Mouse (Mus musculus): ENCODE results near the gene Bhmt. TPM values are rescaled to one million over a fixed set of nuclear protein-coding genes. Genes with fewer than 3 reads are reported as not detected.

The Bhmt gene
- polyA plus RNA-seq, 1 experiment = 0.07 TPM

GRCm38 (mm10) chr13:93613771-93614170, 24.0 kb downstream of the Bhmt start:
- WGBS = 78% methylated on average over 4 of the region's 4 CpGs
- Histone ChIP-seq H3K27ac (ENCODE audit: control insufficient read depth, insufficient read depth, low read length) (no peak overlapping the region), H3K27me3 (ENCODE audit: control insufficient read depth, insufficient read depth, low read length) (no peaks in the 10 kb centered on the region), H3K4me3 (ENCODE audit: control insufficient read depth, insufficient read depth, low read length) (no peak overlapping the region), H3K4me1 (replicated peaks; ENCODE audit: control insufficient read depth, insufficient read depth, low read length) (no peaks in the 10 kb centered on the region), H3K36me3 (ENCODE audit: control insufficient read depth, insufficient read depth, low read length) (no peaks in the 10 kb centered on the region)
- TF ChIP-seq CTCF (IDR thresholded peaks at IDR 0.05; ENCODE audit: borderline replicate concordance, control insufficient read depth, extremely low read depth, insufficient read depth, low read length, poor library complexity) (no peak), POLR2A (IDR thresholded peaks at IDR 0.05; ENCODE audit: control insufficient read depth, extremely low read depth, insufficient read depth, low read length, poor library complexity) (no peak)
- DNase-seq = no peak

- 62% methylated on average over 19 of the region's 19 CpGs for WGBS
These were observed 24.8 kb downstream of the Bhmt start for GRCm38 (mm10) chr13:93612660-93613607.

GRCm38 (mm10) chr13:93608476-93608875, 29.3 kb downstream of the Bhmt start:
- Histone ChIP-seq H3K27ac (ENCODE audit: control insufficient read depth, insufficient read depth, low read length) (no peak overlapping the region), H3K36me3 (ENCODE audit: control insufficient read depth, insufficient read depth, low read length) (no peaks in the 10 kb centered on the region), H3K4me3 (ENCODE audit: control insufficient read depth, insufficient read depth, low read length) (no peak overlapping the region), H3K27me3 (ENCODE audit: control insufficient read depth, insufficient read depth, low read length) (no peaks in the 10 kb centered on the region), H3K4me1 (replicated peaks; ENCODE audit: control insufficient read depth, insufficient read depth, low read length) (no peaks in the 10 kb centered on the region)
- 87% methylated on average over 2 of the region's 2 CpGs for WGBS
- TF ChIP-seq CTCF (IDR thresholded peaks at IDR 0.05; ENCODE audit: borderline replicate concordance, control insufficient read depth, extremely low read depth, insufficient read depth, low read length, poor library complexity) (no peak), POLR2A (IDR thresholded peaks at IDR 0.05; ENCODE audit: control insufficient read depth, extremely low read depth, insufficient read depth, low read length, poor library complexity) (no peak)
- DNase-seq = no peak

More at GRCm38 (mm10) chr13:93612660-93613607, 24.8 kb downstream of the Bhmt start:
- DNase-seq = peak; percentile 65
- no peaks in the 10 kb centered on the region for H3K27me3 ChIP-seq (ENCODE audit: control insufficient read depth, insufficient read depth, low read length)
- TF ChIP-seq CTCF (IDR thresholded peaks at IDR 0.05; ENCODE audit: borderline replicate concordance, control insufficient read depth, extremely low read depth, insufficient read depth, low read length, poor library complexity) = no peak
- no peak for TF ChIP-seq POLR2A (IDR thresholded peaks at IDR 0.05; ENCODE audit: control insufficient read depth, extremely low read depth, insufficient read depth, low read length, poor library complexity)
- H3K4me3 ChIP-seq (ENCODE audit: control insufficient read depth, insufficient read depth, low read length) = no peak overlapping the region
- no peaks in the 10 kb centered on the region for H3K4me1 ChIP-seq (replicated peaks; ENCODE audit: control insufficient read depth, insufficient read depth, low read length)
- H3K36me3 ChIP-seq (ENCODE audit: control insufficient read depth, insufficient read depth, low read length) = no peaks in the 10 kb centered on the region
- H3K27ac ChIP-seq (ENCODE audit: control insufficient read depth, insufficient read depth, low read length) = no peak overlapping the region

GRCm38 (mm10) chr13:93607701-93608100, 30.1 kb downstream of the Bhmt start:
- Histone ChIP-seq H3K36me3 (ENCODE audit: control insufficient read depth, insufficient read depth, low read length) (no peaks in the 10 kb centered on the region), H3K4me1 (replicated peaks; ENCODE audit: control insufficient read depth, insufficient read depth, low read length) (no peaks in the 10 kb centered on the region), H3K4me3 (ENCODE audit: control insufficient read depth, insufficient read depth, low read length) (no peak overlapping the region), H3K27me3 (ENCODE audit: control insufficient read depth, insufficient read depth, low read length) (no peaks in the 10 kb centered on the region), H3K27ac (ENCODE audit: control insufficient read depth, insufficient read depth, low read length) (no peak overlapping the region)
- no peak for TF ChIP-seq CTCF (IDR thresholded peaks at IDR 0.05; ENCODE audit: borderline replicate concordance, control insufficient read depth, extremely low read depth, insufficient read depth, low read length, poor library complexity)
- no peak for TF ChIP-seq POLR2A (IDR thresholded peaks at IDR 0.05; ENCODE audit: control insufficient read depth, extremely low read depth, insufficient read depth, low read length, poor library complexity)
- DNase-seq = no peak
- 96% methylated on average over 3 of the region's 3 CpGs for WGBS

- H3K27ac ChIP-seq (ENCODE audit: control insufficient read depth, insufficient read depth, low read length) = no peak overlapping the region
- no peaks in the 10 kb centered on the region for H3K36me3 ChIP-seq (ENCODE audit: control insufficient read depth, insufficient read depth, low read length)
- TF ChIP-seq POLR2A (IDR thresholded peaks at IDR 0.05; ENCODE audit: control insufficient read depth, extremely low read depth, insufficient read depth, low read length, poor library complexity) (no peak), CTCF (IDR thresholded peaks at IDR 0.05; ENCODE audit: borderline replicate concordance, control insufficient read depth, extremely low read depth, insufficient read depth, low read length, poor library complexity) (no peak)
- no peak overlapping the region for H3K4me3 ChIP-seq (ENCODE audit: control insufficient read depth, insufficient read depth, low read length)
- no peaks in the 10 kb centered on the region for H3K27me3 ChIP-seq (ENCODE audit: control insufficient read depth, insufficient read depth, low read length)
- DNase-seq = no peak
- H3K4me1 ChIP-seq (replicated peaks; ENCODE audit: control insufficient read depth, insufficient read depth, low read length) = no peaks in the 10 kb centered on the region
- 94% methylated on average over 13 of the region's 13 CpGs for WGBS
These were observed 30.7 kb downstream of the Bhmt start for GRCm38 (mm10) chr13:93606868-93607578.

GRCm38 (mm10) chr13:93604698-93605097, 33.1 kb downstream of the Bhmt start:
- WGBS = 95% methylated on average over 4 of the region's 4 CpGs
- TF ChIP-seq CTCF (IDR thresholded peaks at IDR 0.05; ENCODE audit: borderline replicate concordance, control insufficient read depth, extremely low read depth, insufficient read depth, low read length, poor library complexity) (no peak), POLR2A (IDR thresholded peaks at IDR 0.05; ENCODE audit: control insufficient read depth, extremely low read depth, insufficient read depth, low read length, poor library complexity) (no peak)
- H3K36me3 ChIP-seq (ENCODE audit: control insufficient read depth, insufficient read depth, low read length) = no peaks in the 10 kb centered on the region
- no peak for DNase-seq
- H3K27me3 ChIP-seq (ENCODE audit: control insufficient read depth, insufficient read depth, low read length) = no peaks in the 10 kb centered on the region
- no peak overlapping the region for H3K27ac ChIP-seq (ENCODE audit: control insufficient read depth, insufficient read depth, low read length)
- H3K4me1 ChIP-seq (replicated peaks; ENCODE audit: control insufficient read depth, insufficient read depth, low read length) = no peaks in the 10 kb centered on the region
- no peak overlapping the region for H3K4me3 ChIP-seq (ENCODE audit: control insufficient read depth, insufficient read depth, low read length)

Measured in thymus, adult 2 months (tissue).